Mouse (Mus musculus) frontal cortex, postnatal 14 days (tissue): Measurements from ENCODE around the gene Kif16b.
"Not testable (repeated sequence)": the region's sequence is repeated elsewhere in the genome, so short reads cannot be mapped to it uniquely, and the experiment has no call there.

Source experiments
- DNase-seq, 2 experiments: peaks; one replicate each; pipeline ENCODE4 v3.0.0; 2022; ENCODE audit warnings: low spot score in 2 of 2

The Kif16b gene

DNA sequence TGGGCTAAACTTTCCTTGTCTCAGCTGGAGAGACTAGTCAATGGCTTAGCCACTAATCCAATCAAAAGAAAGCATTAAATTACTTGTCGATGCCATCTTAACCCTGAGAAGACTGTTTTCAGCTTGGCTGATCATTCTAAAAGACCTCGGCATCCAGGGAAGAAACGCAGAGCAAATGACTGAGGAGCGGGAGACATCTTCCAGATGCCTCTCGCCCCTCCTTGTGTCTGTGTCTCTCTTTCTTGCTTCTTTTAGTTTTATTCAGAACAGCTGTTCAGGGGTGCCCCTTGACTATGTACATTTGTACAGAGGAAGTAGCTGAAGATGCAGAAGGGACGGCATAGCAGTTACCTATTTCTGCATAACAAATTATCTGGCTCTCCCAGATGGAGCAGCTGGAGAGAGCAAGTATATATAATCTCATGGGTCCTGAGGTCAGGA, 311.0 kb downstream of the Kif16b start:
- DNase-seq = no peak

DNA sequence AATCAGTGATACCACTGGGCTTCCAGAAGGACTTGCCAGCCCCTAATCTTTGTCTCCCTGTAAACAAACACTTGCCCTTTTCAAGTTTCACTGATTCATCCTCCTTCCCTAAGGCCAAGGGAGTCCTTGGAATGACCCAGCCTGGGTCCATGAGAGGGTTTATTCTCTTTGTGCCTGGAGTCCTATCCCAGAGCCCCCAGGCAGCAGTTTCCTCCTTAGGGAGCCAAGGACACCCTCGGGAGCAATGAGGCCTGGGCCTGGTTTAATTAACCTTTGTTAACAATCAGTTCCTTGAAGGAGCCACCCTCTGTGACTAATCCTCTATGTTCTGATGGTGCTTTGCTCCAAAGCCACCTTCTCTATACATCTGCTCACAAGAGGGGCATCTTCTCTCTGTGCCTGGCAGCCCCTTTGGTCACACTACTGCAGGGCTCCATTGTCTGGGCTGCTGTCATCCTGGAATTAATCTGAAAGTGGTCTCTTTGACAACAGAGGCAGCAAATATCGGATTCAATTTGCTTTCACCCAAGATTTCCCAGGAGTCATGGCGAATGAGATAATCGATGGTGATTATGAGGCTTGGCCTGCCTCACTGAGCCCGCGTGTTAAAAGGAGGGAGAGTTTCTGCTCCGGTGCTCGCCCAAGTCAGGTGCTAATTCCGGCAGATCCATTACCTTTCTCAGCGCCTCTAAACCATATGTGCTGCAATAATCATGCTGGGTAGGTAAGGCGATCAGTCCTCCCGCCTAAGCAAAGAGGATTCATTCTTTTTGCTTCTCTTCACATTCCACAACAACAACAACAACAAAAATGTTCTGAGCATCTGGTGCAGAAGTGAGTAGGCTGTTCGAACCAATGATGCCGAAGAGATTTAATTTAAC, 311.7 kb downstream of the Kif16b start:
- no peak for DNase-seq

DNA sequence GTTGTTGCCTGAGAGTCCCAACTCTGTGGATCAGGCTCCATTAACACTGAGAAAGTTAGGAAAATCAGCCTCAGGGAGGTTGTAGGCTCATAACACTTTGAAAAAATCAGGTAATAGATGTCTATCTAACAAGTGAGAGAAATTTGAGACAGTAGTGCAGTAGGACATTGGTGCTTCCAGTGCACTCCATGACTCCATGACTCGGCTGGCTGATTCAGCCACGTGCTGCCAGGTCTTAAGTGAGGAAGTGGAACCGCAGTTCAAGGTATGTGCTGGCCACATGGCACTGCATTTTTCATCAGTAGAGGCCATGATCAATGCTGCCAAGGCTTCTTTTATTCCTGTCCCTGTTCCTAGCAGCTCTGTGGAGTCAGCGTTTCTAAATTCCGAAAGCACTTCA, 315.5 kb downstream of the Kif16b start:
- DNase-seq = no peak

DNA sequence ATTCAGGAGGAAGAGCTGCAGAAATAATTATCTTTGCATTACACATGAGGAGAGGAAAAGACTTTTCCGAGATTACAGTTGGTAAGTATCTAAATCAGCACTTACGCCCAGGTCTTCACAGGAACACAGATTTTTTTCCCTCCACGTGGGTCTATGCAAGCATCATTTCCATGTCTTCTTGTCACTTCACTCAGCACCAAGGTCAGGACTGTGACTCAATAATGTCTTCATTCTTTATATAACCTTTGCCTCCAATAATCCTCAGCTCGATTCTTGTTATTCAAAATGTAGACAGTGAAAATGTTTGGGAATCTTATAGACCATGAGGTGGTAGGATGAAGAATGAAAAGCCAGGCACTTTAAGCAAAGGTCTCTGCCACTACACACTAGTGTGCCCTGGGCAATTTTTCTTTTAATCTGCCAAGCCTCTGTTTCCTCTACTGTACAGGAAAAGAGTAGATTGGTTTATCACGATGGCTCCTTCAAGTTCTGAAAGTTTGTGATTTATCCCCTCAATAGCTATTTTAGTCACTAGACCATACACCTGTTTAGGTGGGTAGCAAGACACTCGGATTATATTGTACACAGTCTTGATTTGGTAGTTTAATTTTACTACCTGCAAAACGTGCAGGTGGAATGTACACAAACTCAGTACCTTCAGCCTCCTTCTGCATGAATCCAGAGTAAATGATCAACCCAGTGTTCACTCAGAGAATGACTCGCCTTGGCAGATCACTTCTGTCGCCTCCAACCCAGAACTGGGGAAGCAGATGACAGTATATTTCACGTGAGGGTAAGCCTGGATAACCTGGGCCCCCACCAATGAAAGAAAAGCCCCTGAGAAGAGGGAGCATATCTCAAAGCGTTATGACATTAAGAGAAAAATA, 316.2 kb downstream of the Kif16b start:
- DNase-seq = no peak

DNA sequence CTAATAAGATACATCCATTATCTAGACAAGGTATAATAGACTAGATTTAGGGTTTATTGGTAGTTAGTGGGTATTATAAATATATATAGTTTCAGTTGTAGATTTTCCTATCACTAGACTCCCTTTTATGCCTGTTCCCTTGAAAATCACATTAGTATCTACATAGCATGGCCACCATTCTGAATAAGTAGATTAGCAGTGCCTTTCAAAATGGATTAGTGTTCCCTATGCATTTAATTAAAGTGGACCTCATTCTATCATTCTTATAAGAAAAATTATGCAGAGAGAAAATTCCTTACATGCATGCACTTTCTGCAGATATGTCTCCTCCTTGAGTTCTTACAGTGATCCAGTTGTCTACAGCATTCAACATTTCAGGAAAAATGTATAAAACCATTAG, 320.9 kb downstream of the Kif16b start:
- no peak for DNase-seq

DNA sequence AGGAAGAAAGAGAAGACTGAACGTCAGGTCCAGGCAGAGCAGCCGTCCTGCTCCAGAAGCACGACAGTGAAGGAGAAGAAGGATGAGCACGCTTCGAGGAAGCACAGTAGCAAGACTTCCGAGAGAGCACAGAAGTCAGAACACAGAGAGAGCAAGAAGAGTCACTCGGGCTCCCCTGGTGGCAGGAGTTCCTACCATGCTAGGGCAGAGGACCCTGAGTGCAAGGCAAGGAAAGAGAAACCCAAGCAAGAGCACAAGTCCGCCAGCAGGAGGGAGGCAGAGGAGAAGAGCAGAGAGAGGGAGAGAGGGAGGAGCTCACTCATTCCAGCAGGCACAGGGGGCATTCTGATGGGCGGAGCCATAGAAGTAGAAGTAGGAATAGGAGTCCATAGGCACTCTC, 323.9 kb downstream of the Kif16b start:
- DNase-seq = not testable (repeated sequence)

DNA sequence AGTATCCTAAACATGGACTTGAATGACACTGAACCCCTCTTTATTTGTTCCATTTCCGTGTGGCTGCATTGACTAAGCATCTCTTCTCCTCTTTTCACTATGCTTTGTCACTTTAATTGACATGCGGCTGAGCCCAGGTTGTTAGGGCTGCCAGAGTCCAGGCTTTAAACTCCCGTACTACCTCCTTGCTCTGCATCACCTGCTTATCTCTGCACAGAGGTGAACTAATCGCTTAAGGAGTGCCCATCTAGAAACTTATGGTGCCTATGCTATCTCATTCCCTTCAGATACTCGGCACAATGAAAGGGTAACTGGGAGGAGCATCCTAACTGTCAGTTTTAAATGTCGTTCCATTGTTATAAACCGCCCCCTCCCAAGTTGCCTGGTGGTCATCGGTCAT, 331.6 kb downstream of the Kif16b start:
- no peak for DNase-seq
